Mouse (Mus musculus) midbrain, embryonic 12.5 days (tissue): Measurements from ENCODE around the gene Il12b. TPM values are rescaled to one million over a fixed set of nuclear protein-coding genes. Genes with fewer than 3 reads are reported as not detected.

Source experiments
- ATAC-seq: fragments of 200-750 bp; cut with Nextera tagmentation; 2 replicates; pipeline ENCODE4 v1.8.0; 2017; ENCODE audit warnings: low read depth, moderate TSS enrichment, moderate library complexity; ENCODE audit not compliant: low FRiP score
- H3K27ac ChIP-seq: fragments of 300-500 bp; sonication (generic); replicated peaks from 2 replicates; pipeline ENCODE4 v1.5.1; 2016; ENCODE audit warnings: mild to moderate bottlenecking
- H3K27me3 ChIP-seq: fragments of 300-500 bp; sonication (generic); 2 replicates; pipeline ENCODE4 v1.6.1; 2016; ENCODE audit warnings: mild to moderate bottlenecking
- H3K36me3 ChIP-seq: fragments of 300-500 bp; sonication (generic); 2 replicates; pipeline ENCODE4 v1.6.1; 2016
- H3K4me1 ChIP-seq: fragments of 300-500 bp; sonication (generic); 2 replicates; pipeline ENCODE4 v1.6.1; 2016
- H3K4me2 ChIP-seq: fragments of 300-500 bp; sonication (generic); replicated peaks from 2 replicates; pipeline ENCODE4 v1.6.1; 2016; ENCODE audit warnings: mild to moderate bottlenecking, moderate library complexity
- H3K4me3 ChIP-seq: fragments of 300-500 bp; sonication (generic); 2 replicates; pipeline ENCODE4 v1.5.1; 2016; ENCODE audit warnings: mild to moderate bottlenecking
- H3K9ac ChIP-seq: fragments of 300-500 bp; sonication (generic); replicated peaks from 2 replicates; pipeline ENCODE4 v1.6.1; 2016; ENCODE audit warnings: mild to moderate bottlenecking, moderate library complexity
- H3K9me3 ChIP-seq: fragments of 300-500 bp; sonication (generic); 2 replicates; pipeline ENCODE4 v1.6.1; 2016; ENCODE audit warnings: mild to moderate bottlenecking
- WGBS: fragments of 180-500 bp; shearing (Covaris S2); methylation state at CpG from one replicate; pipeline ENCODE4 v1.1.7; 2016; 5-methylcytosine and 5-hydroxymethylcytosine counted together
- polyA plus RNA-seq: library from polyadenylated mRNA; unstranded; fragments of >200 nt; fragmentation: Nextera tagmentation; extraction: Ambion mirVana; gene quantifications from 2 replicates; pipeline ENCODE4 v1.2.1, GENCODE M21; 2016

The Il12b gene
- polyA plus RNA-seq, 1 experiment from 2014 or later: not detected

- no peak overlapping the region for H3K9ac ChIP-seq
- no peaks in the 10 kb centered on the region for H3K9me3 ChIP-seq
- peaks cover 9% of the 10 kb centered on the region for H3K27me3 ChIP-seq
- no peaks in the 10 kb centered on the region for H3K36me3 ChIP-seq
- ATAC-seq: no peak
- H3K4me3 ChIP-seq: no peak overlapping the region
- H3K4me1 ChIP-seq: no peaks in the 10 kb centered on the region
- no peak overlapping the region for H3K4me2 ChIP-seq
- WGBS: 88% methylated on average over 4 of the region's 4 CpGs
- no peak overlapping the region for H3K27ac ChIP-seq
Observed at GRCm38 (mm10) chr11:44395401-44395800, 4.5 kb upstream of the Il12b start.

GRCm38 (mm10) chr11:44397551-44397950 is 2.3 kb upstream of the Il12b start:
- Histone ChIP-seq H3K4me1 (no peaks in the 10 kb centered on the region), H3K27me3 (peaks cover 15% of the 10 kb centered on the region), H3K9ac (no peak overlapping the region), H3K4me2 (no peak overlapping the region), H3K9me3 (no peaks in the 10 kb centered on the region), H3K36me3 (no peaks in the 10 kb centered on the region), H3K27ac (no peak overlapping the region), H3K4me3 (no peak overlapping the region)
- ATAC-seq: no peak
- WGBS: 83% methylated on average over 3 of the region's 3 CpGs

- Histone ChIP-seq H3K4me3 (no peak overlapping the region), H3K4me2 (peak overlapping the region; percentile 61), H3K27ac (no peak overlapping the region), H3K9me3 (no peaks in the 10 kb centered on the region), H3K27me3 (peaks cover 21% of the 10 kb centered on the region), H3K36me3 (no peaks in the 10 kb centered on the region), H3K4me1 (no peaks in the 10 kb centered on the region), H3K9ac (no peak overlapping the region)
- no peak for ATAC-seq
- 73% methylated on average over 6 of the region's 6 CpGs for WGBS
Observed at GRCm38 (mm10) chr11:44398356-44398755, 1.5 kb upstream of the Il12b start.

- Histone ChIP-seq H3K9ac (peak overlapping the region; percentile 52), H3K27ac (no peak overlapping the region), H3K4me2 (peak overlapping the region; percentile 61), H3K36me3 (no peaks in the 10 kb centered on the region), H3K4me1 (no peaks in the 10 kb centered on the region), H3K9me3 (no peaks in the 10 kb centered on the region), H3K4me3 (peak overlapping the region; percentile 38), H3K27me3 (peaks cover 26% of the 10 kb centered on the region)
- ATAC-seq: peak; percentile 83
- WGBS: 2% methylated on average over 20 of the region's 20 CpGs
Observed at GRCm38 (mm10) chr11:44398782-44399225, 1.1 kb upstream of the Il12b start.

- no peak for ATAC-seq
- Histone ChIP-seq H3K36me3 (no peaks in the 10 kb centered on the region), H3K27ac (no peak overlapping the region), H3K4me1 (peaks cover 12% of the 10 kb centered on the region), H3K27me3 (peaks cover 33% of the 10 kb centered on the region), H3K4me3 (no peak overlapping the region), H3K4me2 (no peak overlapping the region), H3K9ac (no peak overlapping the region), H3K9me3 (no peaks in the 10 kb centered on the region)
- WGBS: 67% methylated on average over 5 of the region's 5 CpGs
Observed at GRCm38 (mm10) chr11:44401635-44402548, 2.0 kb downstream of the Il12b start.

GRCm38 (mm10) chr11:44405113-44405512 is 5.2 kb downstream of the Il12b start:
- Histone ChIP-seq H3K4me1 (peaks cover 12% of the 10 kb centered on the region), H3K9me3 (no peaks in the 10 kb centered on the region), H3K27ac (no peak overlapping the region), H3K36me3 (no peaks in the 10 kb centered on the region), H3K4me3 (no peak overlapping the region), H3K9ac (no peak overlapping the region), H3K4me2 (no peak overlapping the region), H3K27me3 (peaks cover 25% of the 10 kb centered on the region)
- no peak for ATAC-seq
- 98% methylated on average over 4 of the region's 4 CpGs for WGBS

GRCm38 (mm10) chr11:44405961-44406360 is 6.1 kb downstream of the Il12b start:
- Histone ChIP-seq H3K4me2 (no peak overlapping the region), H3K9me3 (no peaks in the 10 kb centered on the region), H3K27ac (no peak overlapping the region), H3K9ac (no peak overlapping the region), H3K4me1 (peaks cover 12% of the 10 kb centered on the region), H3K36me3 (no peaks in the 10 kb centered on the region), H3K27me3 (peaks cover 25% of the 10 kb centered on the region), H3K4me3 (no peak overlapping the region)
- WGBS: 7% methylated on average over 1 of the region's 1 CpGs
- peak; percentile 47 for ATAC-seq

- no peak overlapping the region for H3K4me3 ChIP-seq
- H3K4me1 ChIP-seq: peaks cover 12% of the 10 kb centered on the region
- H3K36me3 ChIP-seq: no peaks in the 10 kb centered on the region
- H3K9ac ChIP-seq: no peak overlapping the region
- 57% methylated on average over 5 of the region's 5 CpGs for WGBS
- H3K27ac ChIP-seq: no peak overlapping the region
- no peak overlapping the region for H3K4me2 ChIP-seq
- no peak for ATAC-seq
- peaks cover 28% of the 10 kb centered on the region for H3K27me3 ChIP-seq
- H3K9me3 ChIP-seq: no peaks in the 10 kb centered on the region
Observed at GRCm38 (mm10) chr11:44406457-44406856, 6.6 kb downstream of the Il12b start.

- Histone ChIP-seq H3K4me2 (no peak overlapping the region), H3K9ac (no peak overlapping the region), H3K9me3 (no peaks in the 10 kb centered on the region), H3K27ac (no peak overlapping the region), H3K4me1 (peaks cover 12% of the 10 kb centered on the region), H3K4me3 (no peak overlapping the region), H3K36me3 (no peaks in the 10 kb centered on the region), H3K27me3 (peaks cover 28% of the 10 kb centered on the region)
- ATAC-seq: no peak
- WGBS: 22% methylated on average over 5 of the region's 5 CpGs
Observed at GRCm38 (mm10) chr11:44408626-44409025, 8.8 kb downstream of the Il12b start.

GRCm38 (mm10) chr11:44410413-44410812 is 10.6 kb downstream of the Il12b start:
- no peaks in the 10 kb centered on the region for H3K36me3 ChIP-seq
- H3K4me1 ChIP-seq: peaks cover 12% of the 10 kb centered on the region
- H3K9me3 ChIP-seq: no peaks in the 10 kb centered on the region
- WGBS: 76% methylated on average over 3 of the region's 3 CpGs
- peaks cover 18% of the 10 kb centered on the region for H3K27me3 ChIP-seq
- H3K4me2 ChIP-seq: no peak overlapping the region
- H3K27ac ChIP-seq: no peak overlapping the region
- H3K9ac ChIP-seq: no peak overlapping the region
- H3K4me3 ChIP-seq: no peak overlapping the region
- no peak for ATAC-seq

GRCm38 (mm10) chr11:44412276-44412675 is 12.4 kb downstream of the Il12b start:
- Histone ChIP-seq H3K9me3 (no peaks in the 10 kb centered on the region), H3K27me3 (peaks cover 18% of the 10 kb centered on the region), H3K4me1 (no peaks in the 10 kb centered on the region), H3K4me2 (no peak overlapping the region), H3K36me3 (no peaks in the 10 kb centered on the region), H3K4me3 (no peak overlapping the region), H3K27ac (no peak overlapping the region), H3K9ac (no peak overlapping the region)
- no peak for ATAC-seq
- WGBS: 87% methylated on average over 8 of the region's 8 CpGs

- no peak overlapping the region for H3K4me2 ChIP-seq
- H3K9me3 ChIP-seq: no peaks in the 10 kb centered on the region
- 76% methylated on average over 3 of the region's 3 CpGs for WGBS
- H3K36me3 ChIP-seq: no peaks in the 10 kb centered on the region
- no peaks in the 10 kb centered on the region for H3K4me1 ChIP-seq
- H3K27ac ChIP-seq: no peak overlapping the region
- H3K9ac ChIP-seq: no peak overlapping the region
- ATAC-seq: no peak
- peaks cover 18% of the 10 kb centered on the region for H3K27me3 ChIP-seq
- no peak overlapping the region for H3K4me3 ChIP-seq
Observed at GRCm38 (mm10) chr11:44413371-44413770, 13.5 kb downstream of the Il12b start.
